Mouse (Mus musculus) macrophage (primary cell): ENCODE results near the gene Siah1a. TPM values are rescaled to one million over a fixed set of nuclear protein-coding genes. Genes with fewer than 3 reads are reported as not detected.

Experiments
- H3K27ac ChIP-seq: fragments of 350-480 bp; formaldehyde crosslinking; 2 replicates; pipeline ENCODE4 v1.9.0; 2021
- H3K36me3 ChIP-seq: fragments of 350-480 bp; formaldehyde crosslinking; 2 replicates; pipeline ENCODE4 v1.9.0; 2021; ENCODE audit errors: inconsistent target
- H3K4me3 ChIP-seq: fragments of 350-480 bp; formaldehyde crosslinking; 2 replicates; pipeline ENCODE4 v1.9.0; 2021; ENCODE audit errors: inconsistent target
- H3K79me2 ChIP-seq: fragments of 350-480 bp; formaldehyde crosslinking; 2 replicates; pipeline ENCODE4 v1.9.0; 2021; ENCODE audit errors: inconsistent target
- WGBS: methylation state at CpG from one replicate; pipeline ENCODE4 v1.1.7; 2026; ENCODE audit warnings: inconsistent platforms; ENCODE audit not compliant: missing documents; 5-methylcytosine and 5-hydroxymethylcytosine counted together
- polyA plus RNA-seq: library from polyadenylated mRNA; stranded (reverse); fragments of 250-400 nt; gene quantifications from 3 replicates; pipeline ENCODE4 v1.2.4, GENCODE M21; 2018; ENCODE audit warnings: inconsistent platforms

Gene Siah1a
- polyA plus RNA-seq, 1 experiment from 2014 or later, result 6.3 TPM

DNA sequence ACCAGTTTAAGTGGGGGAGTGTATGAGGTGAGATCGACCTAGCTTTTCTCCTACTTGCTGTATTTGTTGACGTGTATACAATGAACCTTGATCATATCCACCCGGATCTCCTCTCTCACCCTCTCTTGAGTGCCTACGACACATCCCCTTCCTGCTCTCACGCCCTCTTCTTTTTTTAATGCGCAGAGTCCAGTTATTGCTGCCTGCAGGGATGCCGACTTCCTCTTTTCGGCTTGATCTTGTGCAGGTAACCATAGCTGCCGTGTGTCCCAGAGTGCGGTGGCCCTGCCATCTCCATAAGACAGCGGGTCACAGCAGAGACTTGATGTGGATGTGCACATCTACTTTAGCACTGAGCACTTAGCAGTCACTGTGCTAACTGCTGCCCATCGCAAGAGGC is 46.3 kb downstream of the Siah1a start:
- Histone ChIP-seq H3K4me3 (no peak overlapping the region), H3K79me2 (no peaks in the 10 kb centered on the region), H3K36me3 (no peaks in the 10 kb centered on the region), H3K27ac (no peak overlapping the region)
- 53% methylated on average over 12 of the region's 12 CpGs for WGBS

DNA sequence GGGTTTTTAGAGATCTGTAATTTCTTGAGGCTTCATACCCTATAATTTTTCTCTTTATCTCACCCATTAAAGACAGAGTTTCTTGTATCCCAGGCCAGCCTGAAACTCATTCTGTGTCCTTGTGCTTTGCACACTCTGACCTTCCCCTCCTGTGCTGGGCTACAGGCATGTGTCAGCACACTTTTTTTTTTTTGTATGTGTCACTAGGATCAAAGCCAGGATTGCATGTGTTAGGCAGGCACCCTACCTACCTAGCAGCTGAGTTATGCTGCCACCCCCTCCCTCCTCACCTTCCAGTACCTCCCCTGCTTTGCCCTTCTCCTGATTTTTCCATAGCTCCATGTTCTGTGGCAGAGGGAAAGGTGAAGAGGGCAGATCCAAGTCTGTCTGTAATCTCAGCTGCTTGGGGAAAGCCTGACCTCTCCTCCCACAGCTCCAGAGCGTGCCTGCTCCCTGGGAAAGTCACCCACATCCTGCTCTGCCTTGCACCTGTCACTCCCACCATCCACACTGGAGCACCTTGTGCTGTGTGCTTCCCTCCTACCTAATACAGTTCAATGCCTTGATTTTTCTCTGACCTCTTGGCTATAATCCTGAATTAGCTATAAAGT is 46.8 kb downstream of the Siah1a start:
- 100% methylated on average over 1 of the region's 1 CpGs for WGBS
- Histone ChIP-seq H3K79me2 (no peaks in the 10 kb centered on the region), H3K4me3 (no peak overlapping the region), H3K36me3 (no peaks in the 10 kb centered on the region), H3K27ac (no peak overlapping the region)

DNA sequence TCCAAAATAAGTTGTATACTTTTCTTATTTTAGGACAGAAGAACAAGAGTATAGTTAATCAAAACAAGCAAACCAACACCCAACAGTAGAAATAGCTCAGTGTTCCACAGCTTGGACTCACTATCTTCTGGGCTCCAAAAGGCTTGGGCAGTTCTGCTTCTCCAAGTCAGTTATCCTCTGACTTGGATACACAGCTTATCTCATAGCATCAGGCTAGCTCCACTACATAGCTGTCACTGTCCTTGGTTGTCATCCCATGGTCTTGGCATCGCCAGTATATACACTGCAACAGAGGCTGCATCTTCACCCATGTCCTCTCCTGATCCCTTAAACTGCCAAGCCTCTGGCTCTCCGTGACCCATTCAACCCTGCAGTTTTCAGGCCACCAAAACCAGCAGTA is 50.0 kb downstream of the Siah1a start:
- no peak overlapping the region for H3K27ac ChIP-seq
- WGBS, result 94% methylated on average over 2 of the region's 2 CpGs
- no peaks in the 10 kb centered on the region for H3K36me3 ChIP-seq
- H3K4me3 ChIP-seq, result no peak overlapping the region
- no peaks in the 10 kb centered on the region for H3K79me2 ChIP-seq

DNA sequence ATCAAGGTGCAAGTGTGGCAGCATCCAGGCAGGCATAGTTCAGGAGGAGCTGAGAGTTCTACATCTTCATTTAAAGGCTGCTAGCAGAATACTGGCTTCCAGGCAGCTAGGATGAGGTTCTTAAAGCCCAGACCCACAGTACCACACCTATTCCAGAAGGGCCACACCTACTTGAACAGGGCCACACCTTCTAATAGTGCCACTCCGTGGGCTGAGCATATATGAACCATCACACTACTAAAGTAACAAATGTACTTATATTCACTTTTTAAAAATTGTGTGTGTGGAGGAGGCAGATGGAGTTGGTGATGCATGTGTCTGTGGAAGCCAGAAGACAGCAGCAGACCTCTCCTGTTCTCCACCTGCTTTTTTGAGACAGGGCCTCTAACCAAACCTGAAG is 51.7 kb downstream of the Siah1a start:
- WGBS, result 89% methylated on average over 1 of the region's 1 CpGs
- Histone ChIP-seq H3K27ac (no peak overlapping the region), H3K79me2 (no peaks in the 10 kb centered on the region), H3K4me3 (no peak overlapping the region), H3K36me3 (no peaks in the 10 kb centered on the region)

DNA sequence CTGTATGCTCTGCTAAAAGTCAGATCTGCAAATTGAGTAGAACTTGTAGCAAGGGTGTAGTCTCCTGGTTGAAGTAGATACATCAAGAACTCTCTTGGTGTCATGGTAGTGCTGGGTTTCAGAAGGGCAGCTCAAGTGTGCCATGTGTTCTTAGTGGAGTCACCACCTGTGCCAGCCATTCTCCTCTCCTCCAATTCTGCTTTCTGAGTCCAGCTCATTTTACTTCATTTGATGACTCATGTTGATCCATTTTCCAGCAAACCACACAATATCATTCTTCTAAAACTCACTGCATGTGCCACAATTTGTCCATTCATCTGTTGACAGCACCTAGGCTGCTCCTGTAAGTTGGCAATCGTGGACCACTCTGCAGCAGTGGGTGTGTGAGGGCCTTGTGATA is 53.6 kb downstream of the Siah1a start:
- H3K36me3 ChIP-seq, result no peaks in the 10 kb centered on the region
- no peak overlapping the region for H3K27ac ChIP-seq
- no peaks in the 10 kb centered on the region for H3K79me2 ChIP-seq
- 79% methylated on average over 1 of the region's 1 CpGs for WGBS
- no peak overlapping the region for H3K4me3 ChIP-seq

DNA sequence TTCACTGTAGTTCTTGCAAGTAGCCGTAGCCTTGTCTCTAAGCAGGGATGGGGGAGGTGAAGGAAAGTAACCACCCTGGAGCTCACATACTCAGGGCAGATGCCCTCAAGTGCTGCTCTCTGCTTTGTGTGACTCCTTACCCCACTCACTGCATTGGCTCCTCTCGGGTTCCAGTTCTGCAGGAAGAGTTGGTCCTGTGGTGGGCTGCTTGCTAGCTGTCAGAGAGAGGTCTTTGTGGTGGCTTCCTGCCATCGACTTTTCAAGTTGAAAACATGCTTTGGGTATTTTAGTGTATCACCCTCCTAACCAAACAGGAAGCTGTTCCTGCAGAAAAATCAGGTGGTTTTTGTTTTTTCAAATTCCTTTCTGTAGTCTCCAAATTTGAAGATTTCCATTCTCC is 59.1 kb downstream of the Siah1a start:
- whole genome bisulfite sequencing, result 58% methylated on average over 3 of the region's 3 CpGs
- Histone ChIP-seq H3K79me2 (no peaks in the 10 kb centered on the region), H3K36me3 (no peaks in the 10 kb centered on the region), H3K4me3 (no peak overlapping the region), H3K27ac (no peak overlapping the region)

Other genes starting within 250 kb of the Siah1a start
- gene Abcc12, start 165.2 kb downstream of the Siah1a start, polyA plus RNA-seq, result not detected in 3 replicates
- 34.0 to 42.2 TPM (median 35.1 TPM) in 3 replicates for gene Lonp2, start 121.9 kb downstream of the Siah1a start, polyA plus RNA-seq
- not detected in 3 replicates for gene Gm10638, start 235 bp downstream of the Siah1a start, polyA plus RNA-seq
- gene N4bp1, start 139.3 kb upstream of the Siah1a start, polyA plus RNA-seq, result 17.2 to 24.6 TPM (median 22.9 TPM) in 3 replicates